Mouse (Mus musculus) small intestine, adult 2 months (tissue): ENCODE measurements around the gene Mycbpap. TPM values are rescaled to one million over a fixed set of nuclear protein-coding genes. Genes with fewer than 3 reads are reported as not detected.

Source experiments
- H3K27ac ChIP-seq: fragments of 200-500 bp; 2 replicates; pipeline ENCODE4 v1.5.1; 2012; ENCODE audit warnings: low read depth, low read length, control low read depth, inconsistent platforms; ENCODE audit not compliant: insufficient read depth
- H3K27me3 ChIP-seq: fragments of 200-500 bp; 2 replicates; pipeline ENCODE4 v1.6.1; 2012; ENCODE audit warnings: mild to moderate bottlenecking, moderate library complexity, low read length, inconsistent platforms; ENCODE audit not compliant: control insufficient read depth, insufficient read depth
- H3K36me3 ChIP-seq: fragments of 200-500 bp; 2 replicates; pipeline ENCODE4 v1.6.1; 2012; ENCODE audit warnings: mild to moderate bottlenecking, low read length, control low read depth, inconsistent platforms; ENCODE audit not compliant: control insufficient read depth, insufficient read depth
- H3K4me1 ChIP-seq: fragments of 200-500 bp; 2 replicates; pipeline ENCODE4 v1.6.1; 2012; ENCODE audit warnings: low read length, inconsistent platforms, mixed read lengths; ENCODE audit not compliant: control insufficient read depth, insufficient read depth, insufficient read length
- H3K4me3 ChIP-seq: fragments of 200-500 bp; 2 replicates; pipeline ENCODE4 v1.5.1; 2012; ENCODE audit warnings: low read depth, mild to moderate bottlenecking, control low read depth, inconsistent platforms, low read length, moderate library complexity
- CTCF ChIP-seq: fragments of 200-500 bp; IDR thresholded peaks from 2 replicates; pipeline ENCODE4 v1.5.1; 2012; ENCODE audit warnings: low read depth, mild to moderate bottlenecking, control low read depth, inconsistent platforms, low read length, moderate library complexity, mixed read lengths; ENCODE audit not compliant: insufficient replicate concordance, insufficient read length; ENCODE audit errors: extremely low read depth
- POLR2A ChIP-seq: fragments of 200-500 bp; IDR thresholded peaks from 2 replicates; pipeline ENCODE4 v1.6.1; 2012; ENCODE audit warnings: low read depth, mild to moderate bottlenecking, control low read depth, inconsistent platforms, low read length, moderate library complexity
- WGBS: fragments of 180-500 bp; shearing (Covaris S2); methylation state at CpG from one replicate; pipeline ENCODE4 v1.1.7; 2018; 5-methylcytosine and 5-hydroxymethylcytosine counted together
- polyA plus RNA-seq: library from polyadenylated mRNA; depleted of rRNA; stranded (reverse); fragments of >200 nt; gene quantifications from 2 replicates; pipeline ENCODE4 v1.2.3, GENCODE M21; 2012; rRNA removed

The Mycbpap gene
- polyA plus RNA-seq = 1.1 and 1.4 TPM in 2 replicates

DNA sequence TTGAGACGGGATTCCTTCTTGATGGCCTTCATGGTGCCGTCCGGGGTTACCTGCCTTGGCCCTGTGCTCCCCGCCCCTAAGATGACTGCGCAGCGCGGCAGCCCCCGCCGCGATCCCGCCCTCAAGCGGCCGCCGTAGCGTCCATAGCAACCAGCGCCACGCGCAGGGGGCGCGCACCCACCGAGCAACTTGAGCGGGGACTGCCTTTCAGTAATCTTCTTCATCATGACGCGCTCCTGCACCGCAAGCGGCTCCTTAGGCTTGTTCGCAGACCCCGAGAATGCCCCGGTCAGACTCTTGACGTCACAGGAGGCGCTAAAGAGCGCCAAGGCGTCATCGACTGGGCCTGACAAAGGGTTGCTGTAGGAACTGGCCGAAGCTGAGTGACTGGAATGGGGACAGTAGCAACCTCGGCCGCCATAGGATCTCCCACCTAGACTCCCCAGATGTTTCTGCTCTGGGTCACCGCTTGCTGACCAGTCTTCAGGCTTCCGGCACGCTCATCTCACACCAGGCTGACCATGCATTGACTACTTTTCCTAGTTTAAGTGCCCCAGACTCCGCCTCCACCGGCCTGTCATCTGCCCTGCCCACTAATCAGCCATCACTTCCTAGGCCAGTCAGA is at the start of gene Mycbpap:
Gene Mycbpap, minus strand, starts transcription at position 524 of the 625 bp plus-strand sequence.
- no peak within 1 kb of the TSS for H3K27ac ChIP-seq
- no peaks in the 10 kb centered on the region for H3K4me1 ChIP-seq
- peak within 1 kb of the TSS; percentile 77 for H3K4me3 ChIP-seq
- 3% methylated on average over 42 of the region's 42 CpGs for WGBS
- no peaks in the 10 kb centered on the region for H3K27me3 ChIP-seq
- TF ChIP-seq CTCF (no peak), POLR2A (no peak)
- H3K36me3 ChIP-seq = no peaks in the 10 kb centered on the region

DNA sequence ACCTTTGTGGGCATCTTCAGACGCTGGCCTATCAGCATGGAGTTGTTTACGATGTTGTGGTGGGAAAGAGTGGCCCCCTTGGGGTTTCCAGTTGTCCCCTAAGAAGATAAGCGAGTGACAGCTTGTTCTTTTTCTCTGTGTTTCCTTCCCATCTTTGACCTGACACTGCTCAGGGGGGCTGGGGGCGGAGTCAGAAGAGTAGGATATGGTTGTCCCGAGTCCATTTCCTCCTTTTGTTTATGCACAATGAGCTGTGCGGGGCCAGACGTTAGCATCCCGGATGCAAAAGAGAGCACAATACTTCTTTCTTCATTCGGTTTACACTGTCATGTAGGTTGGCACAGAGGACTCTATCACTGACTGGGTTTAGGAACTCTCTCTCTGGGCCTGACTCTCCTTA is 49.1 kb upstream of the Mycbpap start:
- TF ChIP-seq POLR2A (no peak), CTCF (no peak)
- 67% methylated on average over 9 of the region's 9 CpGs for WGBS

DNA sequence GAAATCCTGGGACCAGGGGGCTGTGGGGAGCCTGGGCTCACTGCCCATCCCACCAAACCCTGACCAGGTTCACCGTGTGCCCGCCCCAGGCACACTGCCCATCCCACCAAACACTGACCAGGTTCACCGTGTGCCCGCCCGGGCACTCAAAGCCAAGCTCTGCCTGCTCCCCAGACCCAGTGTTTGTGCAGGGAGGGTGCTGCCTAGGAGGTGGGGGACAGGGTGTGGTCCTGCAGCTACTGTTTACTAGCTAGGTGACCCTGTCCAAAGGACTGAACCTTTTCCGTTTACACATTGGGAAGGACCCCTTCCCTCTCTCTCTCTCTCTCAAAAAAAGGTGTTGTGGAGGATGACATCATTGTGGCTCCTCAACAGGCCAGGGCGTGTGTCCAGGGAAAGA is 45.8 kb upstream of the Mycbpap start:
- Histone ChIP-seq H3K4me1 (peaks cover 12% of the 10 kb centered on the region), H3K27ac (no peak overlapping the region), H3K36me3 (peaks cover 10% of the 10 kb centered on the region; the same call in 1 of the 2 replicates), H3K27me3 (no peaks in the 10 kb centered on the region), H3K4me3 (no peak overlapping the region)
- 89% methylated on average over 7 of the region's 7 CpGs for WGBS
- TF ChIP-seq POLR2A (no peak), CTCF (no peak)

More for the DNA sequence above, 49.1 kb upstream of the Mycbpap start:
- peaks cover 2% of the 10 kb centered on the region; the same call in 1 of the 2 replicates for H3K4me1 ChIP-seq
- no peaks in the 10 kb centered on the region for H3K27me3 ChIP-seq
- H3K27ac ChIP-seq = no peak overlapping the region
- H3K4me3 ChIP-seq = no peak overlapping the region
- H3K36me3 ChIP-seq = peaks cover 10% of the 10 kb centered on the region; the same call in 1 of the 2 replicates

DNA sequence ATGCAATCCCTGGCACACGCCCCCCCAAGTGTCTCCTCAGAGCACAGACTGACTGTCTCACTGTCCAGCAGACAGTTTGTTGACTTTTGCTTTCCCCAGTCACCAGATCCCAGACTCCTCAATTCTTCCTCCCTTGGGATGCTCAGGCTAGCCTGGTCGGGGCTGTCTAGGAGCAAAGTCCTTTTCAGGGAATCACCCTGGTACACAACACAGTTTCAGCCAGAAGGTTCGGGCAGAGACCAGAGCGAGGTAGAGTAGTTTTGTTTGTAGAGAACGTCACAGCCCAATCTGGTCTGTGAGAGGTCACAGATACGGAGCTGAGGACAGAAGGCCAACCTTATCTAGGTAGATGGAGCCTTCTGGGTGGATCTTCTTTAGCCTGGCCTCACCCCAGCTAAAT is 45.0 kb upstream of the Mycbpap start:
- TF ChIP-seq CTCF = no peak
- no peak for TF ChIP-seq POLR2A
- Histone ChIP-seq H3K36me3 (peaks cover 9% of the 10 kb centered on the region; the same call in 1 of the 2 replicates), H3K4me3 (no peak overlapping the region), H3K27me3 (no peaks in the 10 kb centered on the region), H3K4me1 (peaks cover 12% of the 10 kb centered on the region), H3K27ac (no peak overlapping the region)
- 45% methylated on average over 6 of the region's 6 CpGs for WGBS

DNA sequence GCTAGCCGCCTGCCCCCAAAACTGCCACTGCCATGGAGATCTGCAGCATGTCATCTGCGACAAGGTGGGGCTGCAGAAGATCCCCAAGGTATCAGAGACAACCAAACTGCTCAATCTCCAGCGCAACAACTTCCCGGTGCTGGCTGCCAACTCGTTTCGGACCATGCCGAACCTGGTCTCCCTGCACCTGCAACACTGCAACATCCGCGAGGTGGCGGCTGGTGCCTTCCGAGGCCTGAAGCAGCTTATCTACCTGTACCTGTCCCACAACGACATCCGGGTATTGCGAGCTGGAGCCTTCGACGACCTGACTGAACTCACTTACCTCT is 43.6 kb upstream of the Mycbpap start:
- 23% methylated on average over 16 of the region's 16 CpGs for WGBS
- TF ChIP-seq CTCF (peak; percentile 51; the same call in 1 of the 2 replicates), POLR2A (no peak)
- Histone ChIP-seq H3K36me3 (peaks cover 8% of the 10 kb centered on the region; the same call in 1 of the 2 replicates), H3K27me3 (no peaks in the 10 kb centered on the region), H3K4me1 (peaks cover 12% of the 10 kb centered on the region), H3K27ac (no peak overlapping the region), H3K4me3 (peak overlapping the region; percentile 44)

DNA sequence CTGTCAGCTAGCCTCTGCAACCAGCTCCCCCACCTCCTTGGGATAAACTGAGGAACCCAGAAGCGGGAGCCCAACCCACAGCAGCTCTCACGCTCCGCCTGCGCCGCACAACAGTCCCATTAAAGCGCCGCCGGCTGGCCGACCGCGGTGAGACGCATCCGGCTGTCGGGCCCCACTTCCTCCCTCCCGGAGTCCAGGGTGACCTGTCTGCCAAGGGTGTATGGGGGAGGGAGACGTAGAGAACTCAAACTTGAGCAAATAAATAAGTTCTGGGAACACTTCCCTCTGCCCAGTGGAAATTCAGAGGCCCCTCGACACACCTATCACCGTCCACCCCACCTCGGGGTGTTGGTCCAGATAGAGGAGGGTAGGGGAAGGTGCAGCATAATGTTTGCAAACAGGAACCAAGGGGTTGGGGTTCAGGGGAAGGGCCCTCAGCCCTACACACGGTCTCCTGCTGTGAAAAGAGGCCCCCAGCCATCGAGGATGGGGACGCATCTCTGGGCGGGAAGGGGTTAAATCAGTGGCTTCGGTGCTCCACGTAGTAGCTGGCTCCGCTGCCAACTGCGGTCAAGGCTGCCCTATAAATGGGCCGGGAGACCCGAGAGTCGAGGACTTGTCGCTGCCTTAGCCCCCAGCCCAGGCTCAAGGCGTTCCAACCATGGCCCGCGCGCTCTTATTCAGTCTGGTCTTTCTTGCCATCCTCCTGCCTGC is 43.1 kb upstream of the Mycbpap start, which contains the start of gene Chad:
Gene Chad, plus strand, starts transcription at position 611 of the 714 bp plus-strand sequence.
- Histone ChIP-seq H3K4me1 (peaks cover 12% of the 10 kb centered on the region), H3K27ac (no peak within 1 kb of the TSS), H3K4me3 (peak within 1 kb of the TSS; percentile 44), H3K36me3 (peaks cover 5% of the 10 kb centered on the region; the same call in 1 of the 2 replicates), H3K27me3 (no peaks in the 10 kb centered on the region)
- 12% methylated on average over 35 of the region's 35 CpGs for WGBS
- TF ChIP-seq POLR2A = no peak; the same call in 1 of the 2 replicates
- TF ChIP-seq CTCF = no peak

DNA sequence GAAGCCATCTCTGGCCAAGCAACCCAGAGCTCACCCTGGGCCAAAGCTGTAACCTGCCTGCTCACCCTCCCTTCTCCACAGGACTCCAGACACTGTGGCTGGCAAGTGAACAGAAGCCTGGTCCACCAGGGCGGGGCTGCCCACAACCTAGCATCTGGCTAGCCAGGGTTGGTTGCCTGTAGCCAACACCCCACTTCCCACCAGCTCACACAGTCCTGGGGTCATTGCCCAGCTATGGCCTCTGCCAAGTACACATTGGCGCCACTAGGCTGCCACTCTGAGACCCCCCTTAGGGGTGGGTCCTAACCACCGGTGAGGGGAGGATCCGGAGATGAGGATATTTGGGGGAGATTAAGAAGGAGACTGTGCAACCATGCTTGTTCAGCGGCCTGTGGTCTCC is 42.3 kb upstream of the Mycbpap start:
- Histone ChIP-seq H3K36me3 (peaks cover 4% of the 10 kb centered on the region; the same call in 1 of the 2 replicates), H3K27ac (no peak overlapping the region), H3K4me1 (peaks cover 12% of the 10 kb centered on the region), H3K4me3 (no peak overlapping the region), H3K27me3 (no peaks in the 10 kb centered on the region)
- TF ChIP-seq CTCF (no peak), POLR2A (no peak)
- 67% methylated on average over 5 of the region's 5 CpGs for WGBS
